Mouse (Mus musculus) ovary, postnatal 14 days (tissue): ENCODE measurements at regions not wholly inside any gene's neighbourhood (a gene's known extent, or its start where the extent isn't known, plus 50 kb on each side); places are given as distances from the start of the nearest gene placed in this dataset.

ENCODE experiments used
- DNase-seq: peaks from one replicate; pipeline ENCODE4 v3.0.0; 2022; ENCODE audit warnings: low spot score

DNA sequence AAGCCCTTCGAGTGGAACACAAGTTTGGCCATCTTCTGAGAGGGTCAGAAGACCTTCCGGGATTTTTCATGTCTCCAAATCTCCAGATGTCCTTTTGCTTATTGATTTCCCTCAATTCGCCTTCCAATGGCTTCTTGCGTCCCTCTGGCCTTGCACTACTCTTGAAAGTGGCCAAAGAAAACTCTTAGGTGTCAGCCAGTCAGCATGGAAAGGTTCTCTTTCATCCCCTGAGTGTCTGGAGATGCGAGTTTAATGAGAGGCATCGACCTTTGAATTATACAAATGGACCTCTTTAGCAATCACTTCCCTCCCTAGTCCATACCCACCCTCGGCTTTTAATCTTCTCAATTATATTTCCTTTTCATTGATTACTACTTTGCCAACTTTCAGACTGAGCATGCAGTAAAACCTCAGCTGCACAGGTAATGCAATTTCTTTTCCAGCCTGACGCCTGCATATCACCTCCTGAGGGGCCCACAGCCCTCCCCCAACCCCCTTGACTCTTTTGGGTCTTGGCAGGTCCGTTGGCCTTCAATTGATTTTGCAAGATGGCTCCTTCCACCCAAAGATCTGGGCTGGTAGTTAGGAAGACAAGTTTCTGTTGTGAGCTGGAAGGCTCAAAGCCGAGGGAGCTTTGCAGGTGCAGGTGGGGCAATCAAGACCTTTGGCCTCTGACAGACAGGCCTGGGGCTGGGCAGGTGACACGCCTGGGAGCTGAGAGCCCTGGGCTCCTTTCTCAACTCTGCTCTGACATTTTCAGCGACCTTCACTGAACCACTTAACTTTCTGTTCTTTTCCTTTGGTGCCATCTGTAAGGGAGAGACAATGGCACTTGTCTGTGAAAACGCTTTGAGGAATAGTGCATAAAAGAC is 461.8 kb downstream of the Ccdc171 start:
- no peak for DNase-seq

DNA sequence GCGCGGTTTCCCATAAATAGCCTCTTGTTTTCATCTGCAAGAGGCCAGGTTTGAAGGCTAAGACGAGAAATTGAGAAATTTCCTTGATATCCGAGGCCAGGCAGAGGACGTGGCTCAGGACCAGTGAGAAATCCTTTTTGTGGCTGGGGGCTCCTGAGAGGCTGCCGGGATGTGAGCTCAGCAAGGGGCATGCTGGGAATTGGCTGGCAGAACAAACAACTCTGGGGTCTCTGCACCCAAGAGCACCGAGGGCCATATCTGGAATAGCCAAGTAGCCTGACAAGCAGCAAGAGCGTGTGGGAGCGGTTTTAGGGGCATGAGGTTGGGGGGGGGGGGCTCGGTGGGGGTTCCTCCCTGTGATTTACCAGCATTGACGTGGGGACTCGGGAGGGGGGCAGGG is 462.5 kb downstream of the Ccdc171 start:
- no peak for DNase-seq

DNA sequence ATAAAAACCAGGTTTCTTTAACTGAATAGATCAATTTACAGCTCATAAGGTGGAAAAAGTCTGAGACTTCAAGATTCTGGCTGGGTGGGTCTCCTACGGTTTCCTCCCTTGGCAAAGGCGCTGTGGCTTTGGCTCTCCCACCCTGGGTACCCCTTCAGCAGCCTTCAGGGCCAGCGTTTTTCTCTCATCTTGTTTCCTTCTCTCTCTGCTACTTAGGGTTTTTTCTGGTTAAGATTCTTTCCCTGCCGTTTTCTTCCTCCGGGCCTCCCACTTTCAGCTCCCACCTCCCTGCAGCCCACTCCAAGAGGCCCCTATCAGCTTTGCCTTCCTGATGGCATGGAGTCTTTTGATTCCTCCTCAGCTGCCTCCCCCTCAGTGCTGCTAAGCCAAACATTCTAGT is 463.0 kb downstream of the Ccdc171 start:
- DNase-seq, result no peak

DNA sequence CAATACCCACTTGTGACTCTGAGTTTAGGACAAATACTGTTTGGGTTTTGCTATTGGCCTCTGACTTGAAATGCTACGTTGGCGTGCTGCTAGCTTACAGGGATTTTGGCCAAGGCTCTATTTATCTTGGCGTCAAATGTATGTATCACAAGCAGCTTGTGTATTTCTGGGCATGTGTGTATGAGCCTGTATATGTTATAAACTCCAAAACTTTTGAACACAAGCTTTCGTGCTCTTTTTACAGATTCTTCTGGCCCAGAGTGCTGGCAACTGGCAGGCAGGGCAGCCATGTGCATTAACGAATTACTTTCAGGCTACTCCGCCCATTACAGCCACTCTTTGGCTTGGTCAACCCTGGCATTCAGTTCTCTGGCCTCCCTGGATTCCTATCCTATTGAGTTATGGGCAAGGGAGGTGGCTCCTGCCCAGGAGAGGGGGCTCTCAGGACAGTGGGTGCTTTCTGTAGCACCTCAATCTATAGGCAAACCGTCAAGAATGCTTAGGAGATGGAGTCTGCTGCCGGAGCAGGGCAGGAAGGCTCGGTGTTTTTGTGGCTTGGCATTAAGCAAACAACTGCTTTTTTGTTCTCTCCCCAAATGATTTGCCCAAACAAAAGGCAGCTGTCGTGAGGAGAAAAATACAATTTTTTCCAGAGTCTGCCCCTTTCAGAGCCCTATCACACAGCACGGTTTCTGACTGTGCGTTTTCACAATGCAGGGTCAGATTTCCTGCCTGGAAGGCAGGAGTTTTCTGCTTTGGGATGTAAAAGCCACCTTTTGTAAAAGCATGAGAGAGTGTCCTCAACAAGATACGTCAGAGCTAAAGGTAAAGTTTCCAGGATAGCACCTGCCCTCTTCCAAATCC is 465.0 kb downstream of the Ccdc171 start:
- no peak for DNase-seq

DNA sequence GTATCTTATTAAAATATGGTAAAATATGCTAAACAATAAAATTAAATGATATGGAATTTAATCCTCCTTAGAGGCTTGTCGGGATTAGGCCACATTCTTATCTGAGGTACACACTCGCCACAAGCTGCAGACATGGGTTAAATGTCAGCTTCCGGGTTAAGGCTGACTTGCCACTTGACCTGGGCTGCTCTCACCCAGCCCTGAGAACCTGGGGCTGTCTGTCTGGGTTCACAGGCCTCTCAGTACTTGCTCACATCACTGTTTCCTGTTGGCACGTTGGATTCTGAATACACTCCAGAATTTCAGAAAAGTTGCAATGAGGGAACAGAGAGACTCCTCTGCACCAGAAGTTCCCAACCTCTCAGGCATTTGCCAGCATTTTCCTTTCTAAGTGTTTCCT is 465.9 kb downstream of the Ccdc171 start:
- DNase-seq, result no peak

DNA sequence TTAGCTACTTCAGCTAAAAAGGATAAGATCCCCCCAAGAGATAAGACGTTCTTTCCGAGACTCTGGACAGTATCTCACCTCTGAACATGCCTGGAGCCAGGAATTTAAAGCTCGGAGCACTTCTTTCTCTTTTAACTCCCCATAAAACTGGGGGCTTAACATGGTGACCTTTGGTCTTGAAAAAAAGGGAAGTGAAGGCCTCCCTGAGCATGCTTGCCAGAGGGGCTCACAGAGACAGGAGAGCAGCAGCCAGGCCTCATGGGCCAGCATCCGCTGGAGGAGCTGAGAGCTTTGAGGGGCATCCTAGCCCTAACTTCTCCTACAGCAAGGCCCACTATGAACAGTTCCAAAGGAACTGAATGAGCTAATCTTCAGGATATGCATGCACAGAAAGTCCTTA is 471.7 kb downstream of the Ccdc171 start:
- DNase-seq, result no peak

DNA sequence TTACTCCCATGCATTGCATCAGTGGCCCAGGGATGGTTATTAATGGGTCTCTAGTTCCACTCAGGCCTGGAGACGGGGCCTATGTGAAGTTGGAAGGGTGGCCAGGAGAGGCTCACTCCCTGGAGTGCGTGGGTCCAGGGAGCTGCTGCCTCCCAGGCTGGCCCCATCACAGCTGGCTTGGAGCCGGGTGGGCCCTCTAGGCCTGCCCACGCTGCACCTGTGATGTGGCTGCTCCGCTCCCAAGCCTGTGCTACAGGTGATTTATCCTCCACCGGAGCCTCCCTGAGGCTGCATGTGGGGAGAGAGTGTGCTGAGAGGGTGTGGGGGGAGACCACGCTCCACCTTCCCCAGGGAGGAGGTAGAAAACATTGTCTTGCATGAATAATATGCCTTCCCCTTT is 476.3 kb downstream of the Ccdc171 start:
- DNase-seq, result no peak

DNA sequence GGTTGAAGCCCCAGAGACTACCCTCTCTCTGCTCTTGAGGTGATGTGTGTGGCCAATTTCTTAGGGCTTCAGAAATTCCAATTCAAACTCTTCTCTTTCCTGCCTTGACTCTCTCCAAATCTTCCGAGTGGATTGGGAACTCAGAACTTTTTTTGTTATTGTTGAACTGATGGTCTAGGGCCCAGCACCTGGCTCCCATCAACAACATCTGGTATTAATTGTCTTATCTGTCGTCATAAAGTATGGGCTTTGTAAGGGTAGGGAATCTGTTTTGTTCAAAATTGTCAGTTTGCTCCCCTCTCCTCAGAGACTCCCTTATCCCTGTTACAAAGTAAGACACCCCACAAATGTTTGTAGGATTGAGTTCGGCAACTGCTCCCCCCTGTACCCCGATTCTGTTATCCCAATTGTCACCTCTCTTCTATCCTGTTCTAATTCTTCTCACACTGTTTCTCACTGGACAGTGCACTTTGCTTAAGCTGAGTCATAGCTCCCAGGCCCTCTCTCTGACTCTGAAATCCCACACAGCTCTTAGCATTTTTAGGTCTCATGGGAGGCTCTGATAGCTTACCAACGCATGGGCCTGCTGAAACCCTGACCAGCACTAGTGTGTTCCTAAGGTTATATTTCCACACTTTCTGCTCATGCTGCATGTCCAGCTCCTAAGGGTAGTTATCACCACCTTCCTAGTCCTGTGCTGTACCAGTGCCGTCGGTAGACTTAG is 478.9 kb downstream of the Ccdc171 start:
- no peak for DNase-seq

DNA sequence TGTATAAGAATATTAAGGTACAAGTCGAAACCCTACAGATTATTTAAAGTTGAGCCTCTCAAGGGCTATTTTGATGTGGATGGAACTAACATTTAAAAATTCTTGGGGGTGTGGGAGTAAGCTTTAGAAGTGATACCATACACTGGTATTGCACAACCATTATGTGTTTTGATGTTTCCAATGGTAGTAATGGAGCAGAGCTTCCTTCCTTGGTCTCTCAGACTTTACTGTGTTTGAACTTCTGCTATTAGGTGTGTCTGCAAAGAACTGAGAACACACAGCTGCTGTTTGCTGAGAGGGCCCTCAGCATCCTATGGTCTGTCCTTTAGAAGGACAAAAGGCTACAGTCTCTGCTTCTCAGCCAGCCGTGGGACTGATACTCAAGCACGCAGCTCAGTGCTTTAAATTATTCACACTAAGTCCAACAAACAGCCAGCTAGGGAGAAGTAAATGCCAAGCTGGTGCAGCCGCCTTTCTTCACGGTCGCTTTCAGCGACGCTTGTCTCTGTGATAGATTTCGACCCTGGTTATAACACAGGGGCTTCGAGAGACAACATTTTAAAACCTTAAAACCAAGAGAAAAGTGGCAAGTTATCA is 479.5 kb downstream of the Ccdc171 start:
- no peak for DNase-seq

DNA sequence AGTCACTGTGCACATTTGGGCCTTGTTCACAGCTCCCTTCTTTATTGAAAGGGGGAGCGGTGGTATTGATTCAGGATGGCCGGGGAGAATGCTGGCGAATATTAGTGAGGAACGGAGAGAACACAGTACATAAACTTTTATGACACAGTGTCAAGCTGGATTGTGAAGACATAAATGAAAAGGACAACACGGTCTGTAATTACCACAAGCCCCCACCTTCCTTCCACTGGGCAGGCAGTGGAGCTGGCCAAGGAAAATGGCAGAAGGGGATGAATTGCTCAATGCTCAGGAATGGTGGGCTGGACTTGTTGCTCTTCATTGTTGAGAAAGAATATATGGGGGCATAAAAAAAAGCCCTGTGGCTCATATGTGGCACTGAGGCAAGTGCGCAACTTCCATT is 486.6 kb downstream of the Ccdc171 start:
- DNase-seq, result no peak

DNA sequence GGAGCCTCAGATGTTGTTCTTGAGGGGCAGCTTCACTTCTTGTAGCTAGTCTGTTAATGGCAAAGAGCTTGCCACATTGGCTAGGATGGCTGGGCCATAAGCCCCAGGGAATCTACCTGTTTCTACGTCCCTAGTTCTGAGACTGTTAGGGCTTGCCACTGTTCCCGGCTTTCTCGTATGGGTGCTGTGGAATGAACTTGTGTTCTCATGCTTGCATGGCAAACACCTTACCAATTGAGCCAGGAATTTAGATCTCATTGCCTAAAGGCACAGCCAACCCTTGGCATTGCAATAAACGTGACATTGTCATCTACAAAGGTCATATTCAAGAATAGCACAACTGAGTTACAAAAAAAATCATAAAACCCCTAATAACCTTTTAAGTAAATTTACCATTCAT is 489.8 kb downstream of the Ccdc171 start:
- no peak for DNase-seq

DNA sequence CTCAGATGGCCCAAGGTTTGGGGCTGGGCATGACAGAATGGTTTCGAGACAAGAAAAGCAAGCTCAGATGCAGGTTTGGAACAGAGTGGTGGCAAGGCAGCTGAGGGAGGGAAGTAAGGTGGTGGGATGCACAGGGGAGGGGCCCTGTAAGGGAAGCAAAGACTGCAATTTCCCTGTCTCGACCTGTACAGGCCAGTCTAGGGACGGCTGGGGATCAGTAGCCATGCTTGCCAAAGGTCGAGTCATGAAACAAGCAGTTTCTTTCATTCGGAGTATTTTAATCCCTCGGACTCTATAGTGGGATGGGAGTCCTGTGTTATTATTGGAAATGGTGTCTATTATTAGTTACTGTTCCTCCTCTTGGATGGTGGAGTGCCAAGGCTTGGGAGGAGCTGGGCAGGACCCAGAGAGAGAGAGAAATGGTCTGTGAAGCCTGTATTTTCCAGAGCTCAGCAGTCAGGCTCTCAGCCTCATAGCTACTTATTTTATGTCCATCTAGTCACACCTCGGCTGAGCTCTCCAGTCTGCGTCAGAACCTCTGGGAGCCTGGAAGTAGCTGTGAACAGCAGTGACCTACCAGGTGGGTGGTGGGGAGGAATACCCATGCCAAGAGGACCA is 490.3 kb downstream of the Ccdc171 start:
- DNase-seq, result no peak

DNA sequence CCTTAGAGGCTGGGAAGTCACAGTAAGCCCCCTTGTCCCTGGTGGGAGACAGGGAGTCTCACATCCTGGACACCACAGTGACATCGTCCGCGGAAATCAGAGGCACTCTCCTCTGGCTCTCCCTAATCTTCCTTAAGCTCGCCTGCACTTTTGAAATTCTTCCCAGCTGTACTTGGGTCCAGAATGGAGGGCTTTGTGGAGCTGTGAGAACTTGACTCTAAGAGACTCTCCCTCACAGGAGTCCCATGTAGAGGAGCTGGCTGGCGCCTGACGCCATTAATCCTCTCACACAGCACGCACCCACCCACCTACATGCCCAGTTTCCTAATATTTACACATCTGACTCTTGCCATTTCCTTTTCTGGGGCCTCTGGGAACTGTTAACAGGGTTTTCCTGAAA is 492.8 kb downstream of the Ccdc171 start:
- no peak for DNase-seq

DNA sequence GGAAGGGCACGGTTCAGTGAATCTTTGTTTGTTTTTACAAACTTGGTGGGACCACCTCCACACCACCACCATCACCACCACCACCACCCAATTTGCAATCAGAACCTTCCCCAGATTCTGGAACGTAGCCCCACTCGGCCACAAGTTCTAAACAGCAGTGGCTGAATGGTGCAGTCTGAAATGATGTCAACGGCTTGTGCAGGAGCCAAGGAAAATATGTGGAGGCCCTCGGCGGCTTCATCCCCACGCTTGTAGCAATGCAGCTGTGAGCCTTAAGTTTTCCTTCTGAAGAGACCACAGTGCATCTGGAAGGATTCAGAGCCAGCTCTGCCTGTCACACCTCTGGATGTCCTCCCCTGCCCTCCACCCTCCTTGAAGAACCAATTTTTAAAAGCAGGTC is 493.4 kb downstream of the Ccdc171 start:
- DNase-seq, result no peak

DNA sequence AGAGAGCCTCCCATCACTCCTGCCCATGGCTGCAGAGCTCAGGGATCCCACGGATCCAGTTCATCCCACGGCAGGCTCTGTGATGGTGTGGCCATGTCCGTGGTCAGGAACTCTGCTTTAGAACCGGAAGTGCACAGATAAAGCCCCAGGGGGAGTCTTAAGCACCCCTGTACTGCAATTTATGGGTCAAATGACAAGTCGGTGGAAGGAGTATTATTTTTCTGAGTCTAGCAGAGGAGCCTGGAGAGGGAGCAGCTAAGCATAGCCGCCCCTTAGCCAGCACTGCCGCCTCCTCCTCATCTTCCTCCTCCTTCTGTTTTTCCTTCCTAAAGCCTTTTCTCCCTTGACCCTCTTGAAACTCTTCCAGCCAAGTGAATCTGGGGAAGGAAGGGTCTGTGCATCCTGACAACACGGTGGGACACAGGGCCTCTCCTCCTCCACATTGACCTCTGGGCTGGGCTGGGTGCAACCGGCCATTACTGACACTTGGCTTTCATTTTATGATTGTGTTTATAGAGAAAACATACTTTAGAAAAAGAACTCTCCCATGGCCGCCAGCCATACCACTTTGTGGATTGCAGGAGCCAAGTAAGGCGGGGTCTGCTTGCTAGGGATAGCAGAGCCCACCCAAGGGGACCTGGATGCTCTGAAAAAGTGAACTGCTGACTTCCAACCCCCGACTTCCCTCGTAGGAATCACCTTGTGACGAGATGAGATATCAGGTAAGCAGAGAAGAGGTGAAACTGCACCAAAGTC is 494.3 kb downstream of the Ccdc171 start:
- DNase-seq, result no peak

DNA sequence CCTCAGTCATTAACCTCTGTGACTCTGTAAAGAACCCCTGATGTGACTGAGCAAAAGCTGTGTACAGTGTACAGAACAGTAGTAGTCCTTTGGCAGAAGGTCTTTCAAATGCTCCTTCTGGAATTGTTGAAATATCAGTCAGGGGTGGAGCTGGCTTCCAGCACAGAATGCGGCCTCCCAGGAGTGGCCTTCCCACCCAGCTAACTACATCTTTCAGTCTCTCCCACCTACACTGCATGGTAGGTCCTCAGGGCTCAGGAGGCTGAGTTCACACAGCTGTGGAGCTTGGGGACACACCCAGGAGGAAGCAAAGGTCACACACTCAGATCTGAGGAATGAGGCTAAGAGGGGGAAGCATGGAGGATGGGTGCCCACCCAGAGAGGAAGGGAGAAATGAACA is 495.3 kb downstream of the Ccdc171 start:
- no peak for DNase-seq

DNA sequence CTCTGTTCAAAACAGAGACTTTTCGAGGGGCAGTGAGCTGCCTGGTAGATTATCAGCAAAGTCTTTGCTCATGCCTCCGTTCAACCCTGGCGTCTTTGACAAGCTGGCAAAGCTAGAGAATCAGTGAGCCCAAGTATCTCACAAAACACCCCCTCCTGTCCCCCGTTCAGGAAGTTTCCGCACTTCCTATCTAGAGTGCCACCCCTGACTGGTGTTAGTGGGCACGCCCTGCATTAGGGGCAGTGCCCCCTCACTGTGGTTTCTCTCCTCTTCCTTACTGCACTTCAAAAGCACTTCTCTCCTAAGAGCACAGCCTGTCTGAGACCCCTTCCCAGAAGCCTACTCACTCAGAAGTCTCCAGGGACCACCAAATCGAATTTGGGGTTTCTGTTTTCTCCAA is 497.0 kb downstream of the Ccdc171 start:
- no peak for DNase-seq

DNA sequence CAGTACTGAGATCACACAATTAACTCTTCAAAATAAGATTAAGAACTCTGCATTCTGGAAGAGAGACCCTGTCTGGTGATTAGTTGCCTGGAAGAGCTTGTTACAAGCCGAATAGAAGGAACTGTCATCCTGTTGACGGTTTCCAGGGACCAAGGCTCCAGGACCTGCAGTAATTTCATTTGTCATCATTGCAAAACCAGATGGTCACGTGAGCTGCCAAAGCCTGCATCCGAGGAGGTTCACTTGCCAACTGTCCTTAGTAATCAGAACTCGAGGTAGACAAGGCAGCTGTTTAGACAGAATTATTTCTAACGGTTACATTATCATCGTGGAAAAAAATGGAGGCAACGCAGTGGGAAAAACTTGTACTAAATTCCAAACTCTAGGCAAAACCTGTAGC is 500.8 kb downstream of the Ccdc171 start:
- no peak for DNase-seq

DNA sequence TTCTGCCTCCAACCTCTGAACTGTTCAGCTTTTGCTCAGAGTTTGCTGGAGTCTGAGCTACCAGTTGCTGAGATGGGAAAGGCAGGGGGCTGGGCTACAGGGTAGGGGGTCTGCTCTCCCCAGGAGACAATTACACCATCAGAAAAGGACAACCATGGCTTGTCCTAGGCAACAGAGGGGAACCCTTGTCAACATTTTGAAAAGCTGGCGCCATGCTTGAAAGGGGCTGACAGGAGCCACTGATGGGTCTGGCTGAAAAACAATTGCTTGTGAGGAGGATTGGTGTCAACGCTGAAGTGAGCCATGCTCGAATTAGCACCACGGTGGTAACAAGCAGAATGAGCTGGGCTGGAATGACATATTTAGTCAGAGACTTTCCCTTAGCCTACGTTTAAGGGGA is 502.8 kb downstream of the Ccdc171 start:
- no peak for DNase-seq

DNA sequence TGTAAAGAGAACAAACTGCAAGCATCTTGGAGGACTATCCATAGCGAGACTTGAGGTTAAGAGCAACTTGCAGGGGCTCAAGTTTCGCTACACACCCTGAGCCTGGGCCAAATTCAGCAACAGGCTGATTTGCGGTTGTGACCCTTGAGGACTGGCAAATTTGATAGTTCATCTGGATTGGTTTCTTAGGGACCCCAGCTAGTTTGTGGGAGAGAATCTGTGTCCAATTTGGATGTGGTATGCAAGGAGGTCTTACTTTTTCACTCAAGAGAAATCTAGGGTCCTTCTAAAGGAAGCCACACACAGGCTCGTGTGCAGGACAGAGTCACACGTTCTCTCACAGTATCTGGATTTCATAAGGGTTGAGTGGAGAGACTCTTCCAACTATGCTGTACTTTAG is 505.6 kb downstream of the Ccdc171 start:
- no peak for DNase-seq

DNA sequence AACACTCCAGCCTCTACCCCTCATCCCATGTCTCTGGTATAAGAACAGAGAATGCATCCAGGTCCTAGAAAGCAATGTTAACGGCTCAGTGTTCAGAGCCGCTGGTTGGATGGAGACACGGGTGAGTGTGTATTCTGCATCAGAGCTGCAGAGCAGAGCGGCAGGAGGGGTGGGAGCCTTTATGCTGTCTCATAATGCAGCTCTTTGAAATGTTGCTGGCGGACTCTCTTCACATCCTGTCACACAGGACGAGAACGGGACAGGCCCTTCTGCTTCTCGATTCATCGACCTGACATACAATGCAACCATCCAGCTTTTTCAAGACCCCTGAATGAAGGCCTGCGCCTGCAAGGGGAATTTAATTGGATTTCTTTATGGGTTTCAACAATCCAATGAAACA is 507.2 kb downstream of the Ccdc171 start:
- DNase-seq, result no peak
